Mouse (Mus musculus) embryo, embryonic 10 days (tissue): Measurements from ENCODE around the gene Rnf181.

Experiments used
- DNase-seq: peaks from one replicate; pipeline ENCODE4 v3.0.0-alpha.2; 2015; ENCODE audit warnings: low spot score

Gene Rnf181

GRCm38 (mm10) chr6:72383952-72384351 is 17.2 kb upstream of the Rnf181 start:
- DNase-seq = no peak

DNA sequence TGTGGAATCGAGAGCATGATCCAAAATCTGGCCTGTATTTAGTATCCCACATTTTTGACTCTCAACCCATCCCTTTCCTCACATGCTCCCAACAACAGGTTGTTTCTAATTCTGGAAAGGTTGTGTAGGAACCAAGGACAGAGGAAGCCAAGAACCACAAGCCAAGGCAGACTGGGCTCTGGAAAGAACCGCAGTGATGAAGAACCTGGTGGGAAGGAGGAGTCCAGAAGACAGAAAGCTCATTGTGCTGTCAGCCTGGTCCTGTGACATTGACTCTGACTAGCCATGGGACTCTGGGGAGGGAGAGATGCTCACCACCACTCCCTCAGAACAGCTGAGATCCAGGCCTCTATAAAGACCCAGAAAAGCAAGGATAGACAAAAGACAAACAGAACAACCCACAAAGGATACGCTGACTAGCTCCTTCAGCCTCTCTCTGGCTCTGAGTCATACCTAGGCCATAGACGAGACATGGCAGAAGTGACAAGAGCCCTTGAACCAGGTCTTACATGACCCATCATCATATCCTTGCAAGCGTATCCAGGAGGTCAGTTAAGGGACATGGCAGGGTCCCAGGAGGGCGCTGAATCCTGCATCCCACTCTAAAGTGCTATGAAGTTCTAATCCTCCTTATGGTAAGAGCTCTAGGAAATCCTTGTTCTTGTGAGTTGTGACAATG is 16.5 kb upstream of the Rnf181 start:
- no peak for DNase-seq

DNA sequence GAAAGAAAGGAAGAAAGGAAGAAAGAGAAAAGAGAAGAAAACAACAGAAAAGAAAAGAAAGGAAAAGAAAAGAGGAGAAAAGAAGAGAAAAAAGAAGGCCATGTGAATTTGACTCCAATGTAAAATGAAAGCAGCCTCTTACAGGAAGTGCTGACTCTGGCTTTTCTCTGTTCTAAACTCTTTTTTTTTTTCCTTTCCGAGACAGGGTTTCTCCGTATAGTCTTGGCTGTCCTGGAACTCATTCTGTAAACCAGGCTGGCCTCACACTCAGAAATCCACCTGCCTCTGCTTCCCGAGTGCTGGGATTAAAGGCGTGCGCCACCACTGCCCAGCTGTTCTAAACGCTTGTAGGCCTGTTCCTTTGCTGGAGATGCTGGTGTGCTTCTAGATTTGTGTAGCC is 15.7 kb upstream of the Rnf181 start:
- no peak for DNase-seq

DNA sequence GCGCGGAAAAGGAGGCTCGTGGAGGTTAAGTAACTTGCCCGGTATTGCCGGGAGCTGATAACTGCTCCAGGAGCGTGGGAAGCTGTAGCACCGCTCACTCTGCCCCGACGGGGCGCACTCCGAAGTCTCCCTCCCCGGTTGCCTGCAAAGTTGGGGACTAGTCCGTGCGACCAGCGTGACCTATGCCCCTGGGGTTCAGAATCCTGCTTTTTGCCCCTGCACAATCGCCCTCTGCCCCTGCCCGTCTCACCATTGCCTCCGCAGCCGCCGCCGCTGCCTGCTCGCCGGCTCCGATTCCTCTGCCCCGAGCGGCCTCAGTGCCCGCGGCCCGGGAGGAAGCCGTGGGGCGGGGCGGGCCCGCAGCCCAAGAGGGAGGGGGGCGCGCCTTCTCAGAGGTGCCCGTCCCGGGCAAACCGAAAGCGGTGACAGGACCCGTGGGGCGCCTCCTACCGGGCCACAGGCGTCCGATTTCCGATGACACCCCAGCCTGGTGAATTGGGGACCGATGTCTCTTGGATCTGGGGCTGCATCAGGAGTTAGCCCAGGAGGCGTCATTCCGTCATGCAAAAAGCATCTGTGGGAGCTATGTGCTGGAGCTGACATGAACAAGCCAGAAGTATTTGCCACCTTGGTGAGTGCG is 13.5 kb upstream of the Rnf181 start, which contains the start of gene Vamp5:
Vamp5 (minus strand) TSS at position 338 of the 640 bp plus-strand sequence.
- DNase-seq = peak; percentile 33

GRCm38 (mm10) chr6:72379377-72380130 is 12.8 kb upstream of the Rnf181 start:
- no peak for DNase-seq

- DNase-seq = no peak
These were observed 11.9 kb upstream of the Rnf181 start for GRCm38 (mm10) chr6:72378510-72379234.

DNA sequence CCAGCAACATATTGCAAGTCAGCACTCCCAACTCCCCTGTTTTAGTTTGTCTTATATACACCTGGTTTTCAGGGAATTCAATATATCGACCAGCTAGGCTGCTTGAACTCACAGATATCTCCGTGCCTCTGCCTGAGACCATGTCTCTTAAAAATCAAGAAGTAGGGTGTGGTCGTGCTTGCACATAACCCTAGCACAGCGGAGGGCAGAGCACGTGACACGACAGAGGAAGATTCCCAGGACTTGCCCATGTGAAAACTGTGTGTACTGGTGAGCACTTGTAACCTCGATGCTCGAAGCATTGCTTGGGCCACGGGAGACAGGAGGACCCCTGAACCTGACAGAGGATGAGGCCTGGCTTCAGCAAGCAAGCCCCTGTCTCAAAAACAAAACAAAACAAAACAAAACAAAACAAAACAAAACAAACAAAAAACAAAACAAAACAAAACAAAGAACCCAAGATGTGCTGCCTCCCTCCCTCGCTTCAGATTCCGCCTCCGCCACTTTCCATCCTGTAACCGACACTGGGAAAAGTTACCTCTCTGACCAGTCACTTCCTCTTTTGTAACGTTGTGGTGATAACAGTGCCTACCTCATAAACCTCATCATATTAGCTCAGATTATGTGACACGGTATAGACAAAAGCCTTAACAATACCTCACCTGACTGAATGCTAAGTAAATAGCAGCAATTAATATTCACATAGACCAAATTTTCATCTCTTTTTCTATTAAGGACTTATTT is 8.2 kb upstream of the Rnf181 start:
- DNase-seq = no peak

DNA sequence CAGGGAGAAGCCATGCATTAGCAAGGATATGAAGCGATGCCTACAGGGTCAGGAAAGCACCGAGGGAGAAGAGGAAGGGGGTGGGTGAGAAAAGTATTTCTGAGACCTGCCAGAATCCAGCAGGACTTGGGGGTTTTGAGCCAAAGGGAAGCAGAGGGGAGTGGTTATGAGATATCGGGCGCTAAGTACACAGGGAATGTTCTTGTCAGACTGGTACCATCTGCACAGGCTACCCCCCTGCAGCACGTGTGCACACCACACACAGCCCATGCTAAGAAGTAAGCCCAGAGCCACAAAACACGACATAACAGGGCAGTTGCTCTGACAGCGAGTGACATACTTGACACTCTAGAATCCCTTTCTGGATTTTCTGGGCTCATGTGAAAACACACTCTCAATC is 7.5 kb upstream of the Rnf181 start:
- no peak for DNase-seq

GRCm38 (mm10) chr6:72373184-72373583 is 6.4 kb upstream of the Rnf181 start:
- DNase-seq = no peak

GRCm38 (mm10) chr6:72371571-72371970 is 4.8 kb upstream of the Rnf181 start:
- no peak for DNase-seq

- DNase-seq = no peak
These were observed 4.4 kb upstream of the Rnf181 start for GRCm38 (mm10) chr6:72371147-72371546.

GRCm38 (mm10) chr6:72370091-72370490 is 3.3 kb upstream of the Rnf181 start:
- DNase-seq = no peak

DNA sequence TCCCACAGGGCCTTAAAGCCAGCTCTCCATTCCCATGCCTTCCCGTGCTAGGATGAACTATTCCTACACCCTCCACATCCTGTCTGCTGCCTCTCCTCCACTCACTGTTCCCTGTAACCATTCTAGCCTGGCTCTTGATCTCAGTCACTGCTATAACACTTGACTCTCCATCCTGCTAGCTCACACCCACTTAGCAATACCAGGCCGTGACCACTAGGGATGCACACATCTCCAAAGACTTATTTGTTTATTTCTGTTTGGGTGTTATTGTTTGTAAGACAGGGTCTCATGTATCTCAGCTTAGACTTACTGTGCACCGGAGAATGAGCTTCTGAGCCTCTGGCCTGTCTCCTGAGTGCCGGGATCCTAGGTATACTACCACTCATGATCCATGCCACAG is 2.8 kb upstream of the Rnf181 start:
- DNase-seq = no peak

- no peak for DNase-seq
These were observed 761 bp upstream of the Rnf181 start for GRCm38 (mm10) chr6:72367460-72367974.

- DNase-seq = no peak
These were observed 452 bp downstream of the Rnf181 start for GRCm38 (mm10) chr6:72366304-72366703.

GRCm38 (mm10) chr6:72364985-72365384 is 1.8 kb downstream of the Rnf181 start:
- DNase-seq = no peak

DNA sequence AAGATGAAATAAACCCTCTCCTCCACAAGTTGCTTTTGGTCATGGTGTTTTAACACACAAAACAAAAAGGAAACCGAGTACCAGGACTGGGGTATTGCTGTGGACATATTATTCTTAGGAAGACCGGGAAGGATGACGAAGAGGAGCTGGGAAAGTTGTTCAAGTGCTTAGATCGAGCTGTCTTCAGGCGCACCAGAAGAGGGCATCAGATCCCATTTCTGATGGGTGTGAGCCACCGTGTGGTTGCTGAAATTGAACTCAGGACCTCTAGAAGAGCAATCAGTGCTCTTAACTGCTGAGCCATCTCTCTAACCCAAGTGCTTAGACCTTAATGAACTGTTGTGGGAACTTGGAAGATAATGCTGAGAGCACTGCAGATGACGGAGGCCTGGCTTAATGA is 2.7 kb downstream of the Rnf181 start:
- no peak for DNase-seq

GRCm38 (mm10) chr6:72362132-72363028 is 4.4 kb downstream of the Rnf181 start:
- peak; percentile 97 for DNase-seq

GRCm38 (mm10) chr6:72361121-72361551 is 5.6 kb downstream of the Rnf181 start:
- no peak for DNase-seq

DNA sequence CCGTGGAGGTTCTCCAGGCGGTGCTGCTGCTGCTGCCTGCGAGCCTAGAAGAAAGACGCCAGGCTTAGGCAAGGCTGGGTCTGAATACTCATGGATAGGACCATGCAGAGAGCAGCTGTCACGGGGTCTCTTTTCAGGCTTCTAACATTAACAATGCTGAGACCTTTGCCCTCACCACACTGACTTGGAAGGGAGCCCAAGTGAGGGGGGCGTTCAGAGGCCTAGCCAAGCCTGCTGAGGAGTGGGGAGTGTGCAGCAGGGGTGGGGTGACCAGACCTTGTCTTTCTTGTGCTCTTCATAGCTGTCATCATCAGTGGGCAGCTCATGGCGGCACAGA is 6.2 kb downstream of the Rnf181 start:
- DNase-seq = no peak
